Mouse (Mus musculus): ENCODE data around the gene B3gat3. TPM values are rescaled to one million over a fixed set of nuclear protein-coding genes. Genes with fewer than 3 reads are reported as not detected.

The B3gat3 gene
- polyA plus RNA-seq, 1 experiment from 2014 or later: 40.0 TPM

DNA sequence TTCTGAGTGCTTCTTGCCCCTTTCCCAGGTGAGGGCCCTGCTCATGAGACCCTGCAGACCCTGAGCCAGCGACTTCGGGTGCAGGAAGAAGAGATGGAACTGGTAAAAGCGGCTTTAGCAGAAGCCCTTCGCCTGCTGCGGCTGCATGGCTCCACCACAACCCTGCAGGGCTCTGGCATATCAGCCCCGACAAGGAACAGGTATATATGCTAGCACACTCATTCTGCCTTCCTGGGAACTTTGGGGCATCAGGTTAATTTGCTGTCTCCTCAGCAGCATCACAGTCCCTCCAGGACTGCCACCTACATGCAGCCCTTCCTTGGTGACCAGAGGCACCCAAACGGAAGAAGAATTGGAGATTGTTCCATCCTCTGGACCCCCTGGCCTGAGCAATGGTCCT is 10.6 kb downstream of the B3gat3 start:
- H3K27ac ChIP-seq: no peak overlapping the region

DNA sequence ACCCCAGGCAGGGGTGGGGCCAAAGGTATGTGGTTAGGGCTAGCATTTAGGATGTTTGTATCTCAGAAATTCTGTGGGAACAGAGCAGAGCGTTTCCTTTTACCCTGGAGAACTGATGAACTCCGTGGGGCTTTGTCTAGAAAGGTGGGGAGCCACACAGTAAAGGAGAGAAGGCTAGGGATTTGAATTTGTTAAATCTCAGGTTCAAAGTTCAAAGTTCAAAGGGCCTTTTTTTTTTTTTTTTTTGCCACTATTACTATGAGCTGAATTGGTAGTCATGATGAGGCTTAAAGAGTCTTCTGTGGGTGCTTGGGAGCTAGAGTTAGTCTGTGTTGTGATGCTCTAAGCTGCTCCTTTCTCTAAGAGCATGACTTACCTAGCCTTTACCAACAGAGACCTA is 16.6 kb downstream of the B3gat3 start:
- no peak for ATAC-seq
- peaks cover 8% of the 10 kb centered on the region; the same call in 1 of the 2 replicates for H3K36me3 ChIP-seq

More for the DNA sequence above, 10.6 kb downstream of the B3gat3 start:
- Histone ChIP-seq H3K9ac (peak overlapping the region; percentile 88; the same call in 1 of the 2 replicates), H3K4me3 (replicated peaks) (peak overlapping the region; percentile 88), H3K36me3 (peaks cover 6% of the 10 kb centered on the region; the same call in 1 of the 2 replicates), H3K4me1 (replicated peaks) (peaks cover 20% of the 10 kb centered on the region), H3K9me3 (no peaks in the 10 kb centered on the region), H3K27me3 (replicated peaks) (no peaks in the 10 kb centered on the region), H3K4me2 (replicated peaks) (peak overlapping the region; percentile 83)
- 81% methylated on average over 7 of the region's 7 CpGs for WGBS
- no peak for ATAC-seq

DNA sequence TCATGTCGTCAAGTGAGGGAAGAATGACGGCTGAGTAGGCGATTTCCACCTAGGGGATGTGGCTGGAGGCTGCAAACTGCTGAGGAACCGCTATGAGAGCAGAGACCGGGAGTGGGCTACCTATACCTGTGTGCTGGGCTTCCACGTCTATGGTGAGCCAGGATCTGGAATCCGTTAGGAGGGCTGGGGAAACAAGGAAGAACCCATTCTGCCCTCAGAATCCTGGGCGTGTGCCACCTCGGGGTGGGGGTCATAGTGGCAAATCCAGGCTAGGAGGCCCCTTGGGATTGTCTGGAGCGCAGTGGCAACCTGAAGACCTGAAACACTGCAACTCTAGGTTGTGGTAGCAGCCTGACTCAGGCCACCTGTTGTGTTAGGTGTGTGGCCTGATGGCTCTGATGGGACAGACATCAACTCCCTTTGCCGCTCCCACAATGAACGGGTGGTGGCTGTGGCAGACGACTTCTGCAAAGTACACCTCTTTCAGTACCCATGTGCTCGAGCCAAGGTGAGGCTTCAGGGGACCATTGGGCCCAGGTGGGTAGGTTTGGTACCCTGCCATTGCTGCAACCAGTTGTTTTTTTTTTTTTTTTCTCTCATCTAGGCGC is 20.5 kb downstream of the B3gat3 start:
- H3K27me3 ChIP-seq (replicated peaks): no peaks in the 10 kb centered on the region
- H3K4me2 ChIP-seq (replicated peaks): peak overlapping the region; percentile 69; the same call in 1 of the 2 replicates
- H3K27ac ChIP-seq: 0 out of 2 replicates have a peak overlapping the region, but pooled peaks have one; percentile 81
- peaks cover 6% of the 10 kb centered on the region for H3K36me3 ChIP-seq
- no peaks in the 10 kb centered on the region for H3K9me3 ChIP-seq
- no peak overlapping the region for H3K4me3 ChIP-seq (replicated peaks)
- H3K9ac ChIP-seq: 0 out of 2 replicates have a peak overlapping the region, but pooled peaks have one; percentile 21
- 80% methylated on average over 15 of the region's 15 CpGs for WGBS
- no peak for ATAC-seq
- H3K4me1 ChIP-seq (replicated peaks): peaks cover 29% of the 10 kb centered on the region

More for the DNA sequence above, 16.6 kb downstream of the B3gat3 start:
- no peaks in the 10 kb centered on the region for H3K9me3 ChIP-seq
- no peak overlapping the region for H3K27ac ChIP-seq
- H3K27me3 ChIP-seq (replicated peaks): no peaks in the 10 kb centered on the region
- H3K4me1 ChIP-seq (replicated peaks): peaks cover 11% of the 10 kb centered on the region
- no peak overlapping the region for H3K4me3 ChIP-seq (replicated peaks)
- H3K9ac ChIP-seq: no peak overlapping the region
- no peak overlapping the region for H3K4me2 ChIP-seq (replicated peaks)
- 74% methylated on average over 2 of the region's 2 CpGs for WGBS

DNA sequence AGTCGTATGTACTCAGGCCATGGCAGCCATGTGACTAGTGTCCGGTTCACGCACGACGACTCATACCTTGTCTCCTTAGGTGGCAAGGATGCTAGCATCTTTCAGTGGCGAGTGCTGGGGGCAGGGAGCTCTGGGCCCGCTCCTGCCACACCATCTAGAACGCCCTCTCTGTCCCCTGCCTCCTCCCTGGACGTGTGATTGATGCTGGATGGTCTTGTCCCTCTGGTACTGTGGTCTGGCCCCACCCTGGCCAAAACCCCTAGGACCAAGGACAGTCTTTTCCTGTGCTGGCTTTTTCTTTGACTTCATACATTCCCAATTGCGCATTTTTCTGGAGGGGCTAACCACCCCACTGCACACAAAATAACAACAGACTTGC is 21.0 kb downstream of the B3gat3 start:
- Histone ChIP-seq H3K4me2 (replicated peaks) (peak overlapping the region; percentile 69), H3K36me3 (peaks cover 11% of the 10 kb centered on the region), H3K9ac (peak overlapping the region; percentile 58), H3K27ac (peak overlapping the region; percentile 81), H3K27me3 (replicated peaks) (no peaks in the 10 kb centered on the region), H3K4me1 (replicated peaks) (peaks cover 29% of the 10 kb centered on the region), H3K9me3 (no peaks in the 10 kb centered on the region), H3K4me3 (replicated peaks) (peak overlapping the region; percentile 96)
- WGBS: 33% methylated on average over 10 of the region's 10 CpGs
- peak; percentile 21; the same call in 1 of the 2 replicates for ATAC-seq

DNA sequence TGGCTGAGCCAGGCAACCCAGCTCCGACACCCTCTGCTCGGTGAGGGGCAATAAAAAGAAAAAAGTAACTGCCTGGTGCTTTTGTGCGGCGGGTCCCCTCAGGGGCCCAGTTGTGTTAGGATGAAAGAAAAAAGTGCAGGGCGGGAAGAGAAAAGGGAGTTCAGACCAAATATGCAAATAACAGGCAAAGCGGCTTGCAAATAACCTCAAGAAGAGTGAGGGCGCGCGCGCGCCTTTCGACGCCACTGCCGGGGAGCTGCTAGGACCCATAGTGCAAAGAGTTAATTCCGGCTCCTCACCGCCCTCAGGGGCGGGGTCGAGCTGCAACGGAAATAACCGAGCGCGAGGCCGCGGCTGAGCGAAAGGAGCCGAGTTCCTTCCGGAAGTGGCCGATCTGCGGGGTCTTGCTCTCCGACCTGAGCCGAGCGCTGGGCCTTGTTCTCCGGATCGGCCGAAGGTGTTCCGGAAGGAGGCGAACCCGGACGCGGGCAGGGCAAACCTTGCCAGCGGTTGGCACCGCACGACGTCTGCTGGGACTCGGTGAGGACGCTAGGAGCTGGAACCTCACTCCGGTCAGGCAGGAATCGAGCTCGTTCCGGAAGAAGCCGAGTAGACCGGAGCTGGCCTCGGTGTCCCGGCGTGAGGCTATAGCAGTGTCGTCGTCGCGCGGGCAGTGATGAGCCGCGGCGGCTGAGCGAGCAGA is 21.5 kb downstream of the B3gat3 start, which contains the start of gene Mta2:
Gene Mta2, plus strand, starts transcription at position 361 of the 703 bp plus-strand sequence.
- no peaks in the 10 kb centered on the region for H3K9me3 ChIP-seq
- under 1% methylated on average over 64 of the region's 64 CpGs for WGBS
- peaks cover 29% of the 10 kb centered on the region for H3K4me1 ChIP-seq (replicated peaks)
- peak; percentile 95 for ATAC-seq
- peak within 1 kb of the TSS; percentile 96 for H3K4me3 ChIP-seq (replicated peaks)
- peak within 1 kb of the TSS; percentile 99 for H3K27ac ChIP-seq
- no peaks in the 10 kb centered on the region for H3K27me3 ChIP-seq (replicated peaks)
- peak within 1 kb of the TSS; percentile 99 for H3K9ac ChIP-seq
- peak within 1 kb of the TSS; percentile 69 for H3K4me2 ChIP-seq (replicated peaks)
- H3K36me3 ChIP-seq: peaks cover 15% of the 10 kb centered on the region

DNA sequence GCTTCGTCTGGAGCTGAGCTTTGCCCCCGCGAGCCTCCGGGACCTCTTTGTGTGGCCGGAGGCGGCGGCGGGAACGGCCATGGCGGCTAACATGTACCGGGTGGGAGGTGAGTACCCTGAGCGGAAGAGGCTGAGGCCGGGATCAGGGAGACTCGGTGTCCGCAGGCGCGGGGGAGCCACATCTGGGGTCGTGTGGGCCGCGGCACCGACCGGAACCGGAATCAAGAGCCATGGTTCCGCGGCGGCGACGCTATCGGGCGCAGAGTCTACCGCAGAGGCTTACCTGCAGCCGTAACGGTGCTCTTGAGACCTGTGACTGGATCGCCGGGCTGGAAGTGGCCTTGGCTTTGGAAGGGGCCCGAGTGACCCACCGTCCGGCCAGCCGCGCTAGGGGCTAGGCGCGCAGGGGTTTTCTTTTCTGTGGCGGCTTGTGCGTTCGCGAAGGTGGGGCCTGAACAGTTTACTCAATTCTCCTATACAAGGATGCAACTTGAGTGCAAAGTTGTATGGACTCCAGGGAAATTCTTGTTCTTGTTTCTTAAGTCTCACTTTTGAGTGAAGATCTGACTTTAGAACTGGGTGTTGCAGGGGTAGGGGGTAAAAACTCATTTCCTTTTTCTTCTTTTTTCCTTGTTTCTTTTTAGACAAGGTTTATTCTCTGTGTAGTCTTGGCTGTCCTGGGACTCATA is 22.2 kb downstream of the B3gat3 start:
- peak overlapping the region; percentile 99 for H3K27ac ChIP-seq
- peak overlapping the region; percentile 99 for H3K9ac ChIP-seq
- H3K4me3 ChIP-seq (replicated peaks): peak overlapping the region; percentile 96
- H3K4me2 ChIP-seq (replicated peaks): peak overlapping the region; percentile 69
- peaks cover 21% of the 10 kb centered on the region for H3K36me3 ChIP-seq
- H3K9me3 ChIP-seq: no peaks in the 10 kb centered on the region
- peaks cover 29% of the 10 kb centered on the region for H3K4me1 ChIP-seq (replicated peaks)
- H3K27me3 ChIP-seq (replicated peaks): no peaks in the 10 kb centered on the region
- ATAC-seq: peak; percentile 71
- 0% methylated on average over 46 of the region's 46 CpGs for WGBS

DNA sequence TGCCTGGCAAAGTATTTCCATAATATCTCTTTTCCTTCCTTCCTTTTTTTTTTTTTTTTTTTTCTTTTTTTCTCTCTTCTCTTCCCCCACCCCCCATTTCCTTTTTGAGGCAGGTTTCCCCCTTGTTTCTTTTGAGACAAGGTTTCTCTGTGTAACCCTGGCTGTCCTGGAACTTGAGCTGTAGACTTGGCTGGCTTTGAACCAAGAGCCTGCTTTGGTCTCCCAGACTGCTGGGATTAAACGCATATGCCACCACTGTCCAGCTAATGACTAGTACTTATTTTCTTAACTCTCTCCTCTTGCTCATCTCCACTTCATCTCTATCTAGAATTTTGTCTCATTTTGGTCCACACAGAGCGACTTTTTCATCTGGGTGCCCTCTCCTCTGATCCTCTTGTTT is 22.9 kb downstream of the B3gat3 start:
- peaks cover 25% of the 10 kb centered on the region for H3K36me3 ChIP-seq
- H3K4me2 ChIP-seq (replicated peaks): peak overlapping the region; percentile 69
- peak overlapping the region; percentile 96 for H3K4me3 ChIP-seq (replicated peaks)
- H3K4me1 ChIP-seq (replicated peaks): peaks cover 29% of the 10 kb centered on the region
- 53% methylated on average over 2 of the region's 2 CpGs for WGBS
- H3K27me3 ChIP-seq (replicated peaks): no peaks in the 10 kb centered on the region
- H3K9me3 ChIP-seq: no peaks in the 10 kb centered on the region
- peak overlapping the region; percentile 99 for H3K9ac ChIP-seq
- no peak overlapping the region for H3K27ac ChIP-seq
- ATAC-seq: no peak

DNA sequence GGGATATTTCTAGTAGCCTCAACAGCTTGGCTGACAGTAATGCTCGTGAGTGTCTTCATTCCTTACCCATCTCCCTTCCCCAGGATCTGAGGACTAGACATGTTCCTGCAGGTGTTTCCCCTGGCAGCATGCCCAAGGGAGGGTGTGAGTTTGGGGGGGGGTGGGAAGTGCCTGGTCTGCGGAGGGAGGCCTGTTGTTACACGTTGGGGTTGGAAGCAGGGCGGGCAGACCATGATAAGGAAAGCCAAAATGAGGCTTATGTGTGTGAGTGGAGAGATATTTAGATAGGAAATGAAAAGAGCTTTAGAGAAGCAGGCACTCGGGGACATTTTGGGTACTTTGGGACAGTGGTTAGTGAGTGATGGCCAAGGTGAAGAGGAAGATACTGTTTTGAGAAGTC is 23.9 kb downstream of the B3gat3 start:
- H3K9me3 ChIP-seq: no peaks in the 10 kb centered on the region
- H3K27ac ChIP-seq: peak overlapping the region; percentile 19; the same call in 1 of the 2 replicates
- no peaks in the 10 kb centered on the region for H3K27me3 ChIP-seq (replicated peaks)
- H3K4me1 ChIP-seq (replicated peaks): peaks cover 29% of the 10 kb centered on the region
- peak overlapping the region; percentile 69 for H3K4me2 ChIP-seq (replicated peaks)
- 0 out of 2 replicates have a peak overlapping the region, but pooled peaks have one; percentile 15 for H3K9ac ChIP-seq
- no peak for ATAC-seq
- H3K36me3 ChIP-seq: peaks cover 35% of the 10 kb centered on the region
- WGBS: 23% methylated on average over 5 of the region's 5 CpGs
- H3K4me3 ChIP-seq (replicated peaks): peak overlapping the region; percentile 96

DNA sequence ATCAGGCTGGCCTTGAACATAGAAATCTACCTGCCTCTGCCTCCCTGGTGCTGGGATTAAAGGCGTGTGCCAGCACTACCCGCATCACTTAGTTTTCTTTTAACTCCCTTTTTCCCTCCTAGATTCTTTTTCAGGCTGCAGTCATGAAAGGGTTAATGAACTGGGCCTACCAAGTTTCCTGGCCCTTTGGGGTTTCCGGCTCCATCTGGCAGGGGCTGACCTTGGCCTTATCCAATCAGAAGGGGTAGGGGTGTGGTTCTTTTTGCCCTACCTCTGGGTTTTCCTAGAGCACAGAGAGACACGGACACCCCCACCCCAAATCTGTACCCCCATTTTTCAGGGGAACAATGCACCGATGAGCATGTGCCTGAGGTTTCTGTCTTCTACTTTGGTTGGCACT is 24.6 kb downstream of the B3gat3 start:
- no peak for ATAC-seq

DNA sequence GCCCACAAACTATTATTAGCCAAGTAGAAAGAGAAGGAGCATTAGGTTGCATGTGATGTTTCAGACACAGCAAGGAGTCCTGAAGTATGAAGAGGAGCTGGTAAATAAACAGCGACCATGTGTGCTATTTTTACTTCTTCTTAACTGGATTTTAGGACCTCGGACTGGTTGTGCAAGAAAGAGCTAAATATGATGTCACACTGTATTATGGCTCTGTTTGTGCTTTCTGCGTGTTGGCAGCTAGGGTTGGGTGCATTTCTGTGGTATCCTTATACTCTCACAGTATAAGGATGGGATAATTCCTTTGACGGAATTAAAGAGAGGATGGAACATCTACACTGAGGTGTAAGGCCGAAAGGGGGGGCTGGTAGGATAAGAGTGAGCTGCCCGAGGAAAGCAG is 25.1 kb downstream of the B3gat3 start:
- H3K27me3 ChIP-seq (replicated peaks): no peaks in the 10 kb centered on the region
- 76% methylated on average over 6 of the region's 6 CpGs for WGBS
- peaks cover 41% of the 10 kb centered on the region for H3K36me3 ChIP-seq

More for the DNA sequence above, 24.6 kb downstream of the B3gat3 start:
- Histone ChIP-seq H3K27me3 (replicated peaks) (no peaks in the 10 kb centered on the region), H3K4me2 (replicated peaks) (peak overlapping the region; percentile 69), H3K9me3 (no peaks in the 10 kb centered on the region), H3K9ac (peak overlapping the region; percentile 26), H3K27ac (peak overlapping the region; percentile 36; the same call in 1 of the 2 replicates), H3K36me3 (peaks cover 38% of the 10 kb centered on the region), H3K4me3 (replicated peaks) (peak overlapping the region; percentile 24), H3K4me1 (replicated peaks) (peaks cover 29% of the 10 kb centered on the region)
- 21% methylated on average over 5 of the region's 5 CpGs for WGBS

DNA sequence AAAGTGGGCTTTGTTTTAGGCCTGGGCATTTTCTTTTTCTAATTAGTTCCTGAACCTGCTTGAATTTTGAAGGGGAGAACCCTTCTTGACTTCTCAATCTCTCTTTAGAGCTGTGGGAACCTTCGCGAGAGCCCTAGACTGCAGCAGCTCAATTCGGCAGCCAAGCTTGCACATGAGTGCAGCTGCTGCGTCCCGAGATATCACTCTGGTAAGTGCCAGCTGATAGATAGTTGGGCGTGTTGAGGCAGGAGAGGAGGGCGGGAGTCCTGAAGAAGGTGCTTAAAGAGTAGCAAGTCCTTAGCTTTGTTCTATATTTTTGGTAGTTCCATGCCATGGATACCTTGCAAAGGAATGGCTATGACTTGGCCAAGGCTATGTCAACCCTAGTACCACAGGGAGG is 26.8 kb downstream of the B3gat3 start:
- Histone ChIP-seq H3K4me1 (replicated peaks) (peaks cover 18% of the 10 kb centered on the region), H3K27me3 (replicated peaks) (no peaks in the 10 kb centered on the region), H3K4me2 (replicated peaks) (no peak overlapping the region), H3K9me3 (no peaks in the 10 kb centered on the region), H3K9ac (no peak overlapping the region), H3K27ac (no peak overlapping the region), H3K4me3 (replicated peaks) (no peak overlapping the region), H3K36me3 (peaks cover 54% of the 10 kb centered on the region)
- 92% methylated on average over 7 of the region's 7 CpGs for WGBS
- no peak for ATAC-seq

More for the DNA sequence above, 25.1 kb downstream of the B3gat3 start:
- no peaks in the 10 kb centered on the region for H3K9me3 ChIP-seq
- H3K4me2 ChIP-seq (replicated peaks): peak overlapping the region; percentile 69
- H3K9ac ChIP-seq: peak overlapping the region; percentile 26
- peak overlapping the region; percentile 36; the same call in 1 of the 2 replicates for H3K27ac ChIP-seq
- H3K4me3 ChIP-seq (replicated peaks): peak overlapping the region; percentile 24
- no peak for ATAC-seq
- peaks cover 29% of the 10 kb centered on the region for H3K4me1 ChIP-seq (replicated peaks)

DNA sequence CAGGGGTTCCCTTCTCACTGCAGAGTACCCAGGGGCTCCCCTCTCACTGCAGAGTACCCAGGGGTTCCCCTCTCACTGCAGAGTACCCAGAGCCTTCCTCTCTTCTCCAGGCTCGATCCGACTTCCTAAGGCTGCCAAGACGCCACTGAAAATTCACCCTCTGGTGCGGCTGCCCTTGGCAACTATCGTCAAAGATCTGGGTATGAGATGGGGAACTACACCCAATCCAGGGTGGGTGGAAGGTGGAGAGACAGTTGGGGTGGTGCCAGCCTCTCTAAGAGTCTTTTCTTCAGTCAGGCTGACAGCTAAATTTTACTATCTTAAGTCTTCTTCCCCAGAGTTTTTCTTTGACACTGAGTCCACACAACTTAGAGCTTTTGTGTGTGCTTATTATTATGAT is 30.0 kb downstream of the B3gat3 start:
- peaks cover 10% of the 10 kb centered on the region for H3K4me1 ChIP-seq (replicated peaks)
- H3K9ac ChIP-seq: no peak overlapping the region
- no peak overlapping the region for H3K27ac ChIP-seq
- no peaks in the 10 kb centered on the region for H3K9me3 ChIP-seq
- WGBS: 93% methylated on average over 5 of the region's 5 CpGs
- no peaks in the 10 kb centered on the region for H3K27me3 ChIP-seq (replicated peaks)
- no peak overlapping the region for H3K4me3 ChIP-seq (replicated peaks)
- ATAC-seq: no peak
- no peak overlapping the region for H3K4me2 ChIP-seq (replicated peaks)
- peaks cover 54% of the 10 kb centered on the region for H3K36me3 ChIP-seq
